Mouse (Mus musculus) macrophage (primary cell): Measurements from ENCODE around the gene Tppp. TPM values are rescaled to one million over a fixed set of nuclear protein-coding genes. Genes with fewer than 3 reads are reported as not detected.

Source experiments
- H3K27ac ChIP-seq: fragments of 350-480 bp; formaldehyde crosslinking; 2 replicates; pipeline ENCODE4 v1.9.0; 2021
- H3K36me3 ChIP-seq: fragments of 350-480 bp; formaldehyde crosslinking; 2 replicates; pipeline ENCODE4 v1.9.0; 2021; ENCODE audit errors: inconsistent target
- H3K4me3 ChIP-seq: fragments of 350-480 bp; formaldehyde crosslinking; 2 replicates; pipeline ENCODE4 v1.9.0; 2021; ENCODE audit errors: inconsistent target
- H3K79me2 ChIP-seq: fragments of 350-480 bp; formaldehyde crosslinking; 2 replicates; pipeline ENCODE4 v1.9.0; 2021; ENCODE audit errors: inconsistent target
- WGBS: methylation state at CpG from one replicate; pipeline ENCODE4 v1.1.7; 2026; ENCODE audit warnings: inconsistent platforms; ENCODE audit not compliant: missing documents; 5-methylcytosine and 5-hydroxymethylcytosine counted together
- polyA plus RNA-seq: library from polyadenylated mRNA; stranded (reverse); fragments of 250-400 nt; gene quantifications from 3 replicates; pipeline ENCODE4 v1.2.4, GENCODE M21; 2018; ENCODE audit warnings: inconsistent platforms
- total RNA-seq, 78 experiments: library from RNA; depleted of rRNA; stranded (reverse); fragments of 250-400 nt; gene quantifications; 1 replicate in 9 of 78; 2 replicates in 24 of 78; 3 replicates in 43 of 78; 4 replicates in 2 of 78; pipeline ENCODE4 v1.2.4; 2018; ENCODE audit warnings: inconsistent platforms in 56 of 78

The Tppp gene
- not detected for total RNA-seq (2018; cell fraction: chromatin; rRNA removed)
- total RNA-seq (2018; cell fraction: cytosol; rRNA removed), result under 1 TPM in 15 of 26 experiments, not detected in 11; 0.03 to 0.56 (median 0.05) TPM
- under 1 TPM in 2 of 26 experiments, not detected in 24; 0.14 to 0.20 TPM for total RNA-seq (2018; cell fraction: nucleus; rRNA removed)
- 0.03 to 0.07 TPM in 2 of 3 replicates, not detected in the other for polyA plus RNA-seq

DNA sequence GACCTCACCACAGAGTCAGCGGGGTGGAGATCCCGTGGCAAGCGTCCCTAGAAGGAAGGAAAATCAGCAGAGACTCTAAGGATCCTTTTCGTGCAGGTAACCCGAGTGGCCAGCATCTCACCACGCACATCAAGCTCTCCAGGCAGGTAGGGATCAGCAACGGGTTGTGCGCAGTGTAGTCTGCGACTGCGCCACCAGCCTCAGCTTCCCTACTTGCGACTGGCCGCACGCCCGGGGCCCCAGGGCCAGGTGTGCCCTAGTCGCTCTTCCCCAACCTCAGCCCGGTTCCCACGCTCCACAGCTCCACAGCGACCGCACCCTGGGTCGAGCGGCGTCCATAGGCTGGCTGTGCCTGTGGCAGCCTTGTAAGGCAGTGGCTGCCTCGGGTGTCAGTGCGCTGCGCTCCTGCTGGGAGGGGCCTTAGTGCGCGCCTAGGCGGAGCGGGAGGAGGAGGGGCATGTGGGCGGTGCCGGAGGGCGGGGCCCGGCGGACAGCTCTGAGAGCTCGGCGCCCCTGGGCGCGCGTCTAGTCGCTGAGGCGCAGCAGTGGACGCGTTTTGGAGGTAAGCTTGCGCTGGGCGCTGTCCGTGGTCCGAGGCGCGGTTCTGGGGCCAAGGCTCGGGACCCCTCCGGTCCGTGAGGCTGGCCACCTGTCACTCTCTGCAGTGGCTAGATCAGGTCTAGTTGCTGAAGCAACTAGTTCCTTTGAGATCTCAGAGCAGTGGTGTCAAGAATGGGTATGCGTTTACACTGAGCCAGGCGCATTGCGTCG, at the start of gene Tppp:
Gene Tppp (plus strand): TSS at position 460 of the 771 bp plus-strand sequence.
- H3K79me2 ChIP-seq, result no peaks in the 10 kb centered on the region
- no peak within 1 kb of the TSS for H3K27ac ChIP-seq
- H3K4me3 ChIP-seq, result peak within 1 kb of the TSS; percentile 32
- H3K36me3 ChIP-seq, result no peaks in the 10 kb centered on the region
- 1% methylated on average over 56 of the region's 56 CpGs for WGBS

GRCm38 (mm10) chr13:73960117-73960652, 49.0 kb upstream of the Tppp start:
- H3K27ac ChIP-seq, result no peak overlapping the region
- H3K4me3 ChIP-seq, result no peak overlapping the region
- no peaks in the 10 kb centered on the region for H3K79me2 ChIP-seq
- 94% methylated on average over 10 of the region's 10 CpGs for WGBS
- H3K36me3 ChIP-seq, result peaks cover 41% of the 10 kb centered on the region

GRCm38 (mm10) chr13:73961177-73961576, 48.0 kb upstream of the Tppp start:
- no peaks in the 10 kb centered on the region for H3K79me2 ChIP-seq
- 94% methylated on average over 4 of the region's 4 CpGs for WGBS
- no peak overlapping the region for H3K27ac ChIP-seq
- H3K36me3 ChIP-seq, result peaks cover 36% of the 10 kb centered on the region; the same call in 1 of the 2 replicates
- no peak overlapping the region for H3K4me3 ChIP-seq

DNA sequence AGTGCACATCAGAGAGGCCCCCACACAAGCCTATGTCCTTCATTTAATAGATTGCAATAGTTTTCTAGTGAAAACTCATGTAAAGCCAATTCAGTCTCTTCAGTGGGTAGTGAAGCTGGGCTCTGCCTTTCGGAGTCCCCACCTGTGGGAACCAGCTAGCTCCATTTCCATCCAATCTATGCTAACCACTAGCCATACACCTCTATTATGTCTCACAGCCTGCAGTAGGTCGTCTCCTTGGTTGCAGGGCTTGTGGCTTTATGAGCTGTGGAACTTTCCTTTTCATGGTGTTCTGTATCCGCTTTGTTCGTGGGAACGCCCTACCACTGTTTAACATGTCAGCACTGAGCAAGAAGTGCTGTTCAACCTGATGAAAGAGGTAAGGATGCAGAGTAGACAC, 45.7 kb upstream of the Tppp start, which contains the start of gene Zdhhc11:
Gene Zdhhc11 (plus strand): TSS at position 301 of the 400 bp plus-strand sequence.
- WGBS, result 94% methylated on average over 5 of the region's 5 CpGs
- Histone ChIP-seq H3K4me3 (no peak within 1 kb of the TSS), H3K27ac (no peak within 1 kb of the TSS), H3K79me2 (no peaks in the 10 kb centered on the region), H3K36me3 (peaks cover 16% of the 10 kb centered on the region; the same call in 1 of the 2 replicates)

DNA sequence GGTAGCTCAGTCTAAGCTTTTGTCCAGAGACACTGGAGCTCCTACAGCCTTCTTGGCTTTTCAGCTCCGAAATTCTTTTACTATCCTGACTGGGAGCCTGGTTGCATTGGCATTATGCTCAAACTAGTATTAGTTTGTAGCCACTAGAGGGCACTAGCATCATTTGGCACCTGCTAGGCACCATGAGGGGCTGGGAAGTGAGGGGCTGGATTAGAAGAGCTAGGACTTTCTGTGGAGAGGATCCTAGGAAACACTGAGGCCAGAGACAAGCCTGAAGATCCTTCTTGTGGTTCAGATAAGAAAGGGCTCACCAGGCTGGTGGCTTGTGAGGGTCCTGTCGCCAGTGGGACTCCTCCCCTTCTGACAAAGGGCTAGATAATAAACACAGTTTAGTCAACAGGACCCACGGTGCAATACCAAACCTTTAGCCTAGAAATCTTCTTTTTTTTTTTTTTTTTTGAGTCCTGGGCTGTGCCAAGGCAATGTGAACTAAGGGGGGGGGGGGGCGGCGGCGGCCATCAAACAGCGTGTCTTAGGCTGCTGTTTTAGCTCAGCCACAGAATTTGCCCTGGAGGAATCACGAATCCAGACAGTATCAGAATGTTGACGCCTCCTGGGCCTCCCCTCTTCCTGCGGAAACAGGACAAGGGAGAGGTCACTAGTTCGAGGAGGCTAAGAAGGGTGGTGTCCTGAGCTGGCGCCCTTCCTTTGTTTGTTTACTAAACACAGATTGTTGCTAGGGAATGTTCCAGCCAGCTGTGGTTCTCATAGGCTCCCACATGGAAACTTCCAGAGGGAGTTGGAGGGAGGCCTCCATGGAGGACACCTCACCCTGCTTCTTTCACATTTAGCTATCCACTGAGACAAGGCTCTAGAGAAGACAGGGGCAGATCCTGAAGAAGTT, 38.4 kb upstream of the Tppp start:
- Histone ChIP-seq H3K36me3 (no peaks in the 10 kb centered on the region), H3K27ac (no peak overlapping the region), H3K79me2 (no peaks in the 10 kb centered on the region), H3K4me3 (no peak overlapping the region)
- WGBS, result 35% methylated on average over 10 of the region's 12 CpGs

DNA sequence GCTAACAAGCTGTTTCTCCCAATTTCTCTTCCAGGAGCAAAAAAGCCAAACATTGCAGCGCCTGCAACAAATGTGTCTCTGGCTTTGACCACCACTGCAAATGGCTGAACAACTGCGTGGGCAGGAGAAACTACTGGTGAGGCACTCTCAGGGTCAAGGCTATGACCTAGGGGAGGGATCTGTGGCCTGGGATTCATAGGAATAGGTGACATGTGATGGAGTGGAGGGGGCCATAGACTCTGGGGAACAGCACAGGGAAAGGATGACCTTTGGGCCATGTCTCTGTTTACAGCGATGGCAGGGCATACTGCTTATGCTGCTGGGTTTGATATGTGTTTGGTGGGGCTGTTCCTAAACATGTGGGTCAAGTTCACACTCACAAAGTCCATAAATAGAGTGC, 34.7 kb upstream of the Tppp start:
- H3K36me3 ChIP-seq, result no peaks in the 10 kb centered on the region
- no peak overlapping the region for H3K4me3 ChIP-seq
- H3K27ac ChIP-seq, result no peak overlapping the region
- 86% methylated on average over 3 of the region's 3 CpGs for WGBS
- no peaks in the 10 kb centered on the region for H3K79me2 ChIP-seq

DNA sequence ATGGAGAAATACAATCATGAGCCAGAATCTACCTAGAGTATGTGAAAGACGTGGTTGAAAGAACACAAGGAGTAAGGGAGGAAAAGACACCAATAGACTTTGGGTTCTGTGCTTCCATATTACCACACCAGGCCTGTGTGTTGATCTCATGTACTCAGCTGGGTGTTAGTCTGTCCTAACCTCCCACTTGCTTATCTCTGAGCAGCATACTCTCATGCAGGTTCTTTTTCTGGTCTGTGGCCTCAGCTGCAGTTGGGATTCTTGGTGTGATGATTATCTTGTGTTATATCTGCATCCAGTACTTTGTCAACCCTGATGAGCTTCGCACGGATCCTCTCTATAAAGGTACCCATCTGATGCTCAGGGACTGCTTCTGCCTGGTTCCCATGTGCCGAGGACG, 32.3 kb upstream of the Tppp start:
- Histone ChIP-seq H3K36me3 (no peaks in the 10 kb centered on the region), H3K4me3 (no peak overlapping the region), H3K27ac (no peak overlapping the region), H3K79me2 (no peaks in the 10 kb centered on the region)
- WGBS, result 96% methylated on average over 5 of the region's 5 CpGs

DNA sequence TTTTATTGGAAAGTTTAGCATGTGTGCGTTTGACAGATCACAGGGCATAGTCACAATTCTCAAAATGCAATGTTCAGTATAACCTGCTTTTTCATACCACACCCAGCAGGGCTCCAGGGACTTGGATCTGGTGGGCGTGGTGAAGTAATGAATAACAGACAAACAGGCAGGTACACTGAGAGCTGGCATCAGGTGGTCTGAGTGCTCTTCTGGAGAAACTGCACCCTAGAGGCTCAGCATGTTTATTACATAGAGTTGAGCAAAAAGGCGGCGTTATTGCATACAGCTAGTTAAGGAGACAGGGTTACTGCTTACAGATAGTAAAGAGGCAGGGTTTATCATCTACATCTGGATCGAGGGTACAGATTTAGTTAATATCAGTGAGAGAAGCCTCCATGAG, 18.9 kb upstream of the Tppp start:
- WGBS, result 88% methylated on average over 5 of the region's 5 CpGs
- Histone ChIP-seq H3K79me2 (no peaks in the 10 kb centered on the region), H3K27ac (no peak overlapping the region), H3K4me3 (no peak overlapping the region), H3K36me3 (no peaks in the 10 kb centered on the region)

- H3K4me3 ChIP-seq, result no peak overlapping the region
- H3K36me3 ChIP-seq, result no peaks in the 10 kb centered on the region
- H3K27ac ChIP-seq, result no peak overlapping the region
- WGBS, result 96% methylated on average over 2 of the region's 2 CpGs
- H3K79me2 ChIP-seq, result no peaks in the 10 kb centered on the region
Measured at GRCm38 (mm10) chr13:73990761-73991160, 18.4 kb upstream of the Tppp start.

- Histone ChIP-seq H3K36me3 (no peaks in the 10 kb centered on the region), H3K4me3 (no peak overlapping the region), H3K79me2 (no peaks in the 10 kb centered on the region), H3K27ac (no peak overlapping the region)
- 81% methylated on average over 5 of the region's 5 CpGs for WGBS
Measured at GRCm38 (mm10) chr13:73991267-73991666, 17.9 kb upstream of the Tppp start.

DNA sequence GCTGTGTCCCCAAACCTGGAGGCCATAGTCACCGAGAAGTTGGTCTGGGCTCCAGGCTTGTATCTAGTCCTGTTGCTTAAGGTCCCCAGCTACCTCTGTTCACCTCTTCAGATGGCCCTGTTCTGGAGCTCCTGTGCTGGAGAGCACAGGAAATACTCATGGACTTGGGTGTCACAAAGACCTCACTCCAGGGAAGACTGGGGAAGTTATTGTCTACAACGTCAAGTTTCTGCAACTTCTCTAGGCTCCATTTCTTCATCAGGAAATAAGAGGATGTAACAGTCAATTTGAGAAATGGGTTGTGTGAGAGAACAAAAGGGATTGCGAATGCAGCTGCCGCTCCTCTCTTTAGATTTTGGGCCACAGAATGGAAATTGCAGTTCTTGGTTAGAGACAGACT, 12.8 kb upstream of the Tppp start:
- no peak overlapping the region for H3K4me3 ChIP-seq
- no peak overlapping the region for H3K27ac ChIP-seq
- no peaks in the 10 kb centered on the region for H3K36me3 ChIP-seq
- WGBS, result 61% methylated on average over 4 of the region's 4 CpGs
- no peaks in the 10 kb centered on the region for H3K79me2 ChIP-seq

GRCm38 (mm10) chr13:74000519-74000918, 8.7 kb upstream of the Tppp start:
- no peak overlapping the region for H3K4me3 ChIP-seq
- H3K36me3 ChIP-seq, result no peaks in the 10 kb centered on the region

DNA sequence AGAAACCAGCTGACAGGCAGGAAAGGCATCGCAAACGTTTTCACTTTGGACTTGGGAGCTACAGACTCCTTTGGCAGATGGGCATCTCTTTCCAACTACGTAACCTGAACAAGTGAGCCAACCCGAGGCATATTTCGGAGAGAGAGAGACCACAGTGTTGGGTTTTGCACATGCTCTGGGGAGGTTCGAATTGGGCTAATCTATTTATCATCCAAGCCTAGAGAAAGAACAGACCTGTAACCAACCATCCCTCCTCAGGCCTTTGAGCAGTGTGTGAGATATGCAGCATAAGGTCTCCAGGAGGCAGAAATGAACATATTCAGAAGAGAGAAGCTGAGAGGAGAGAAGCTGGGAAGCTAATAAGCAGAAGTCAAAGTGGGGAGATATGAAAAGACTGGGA, 8.2 kb upstream of the Tppp start:
- 89% methylated on average over 6 of the region's 6 CpGs for WGBS
- no peak overlapping the region for H3K27ac ChIP-seq
- no peaks in the 10 kb centered on the region for H3K36me3 ChIP-seq
- no peaks in the 10 kb centered on the region for H3K79me2 ChIP-seq
- H3K4me3 ChIP-seq, result no peak overlapping the region

More at GRCm38 (mm10) chr13:74000519-74000918, 8.7 kb upstream of the Tppp start:
- Histone ChIP-seq H3K27ac (no peak overlapping the region), H3K79me2 (no peaks in the 10 kb centered on the region)

- WGBS, result 66% methylated on average over 4 of the region's 4 CpGs
- Histone ChIP-seq H3K27ac (no peak overlapping the region), H3K4me3 (no peak overlapping the region), H3K79me2 (no peaks in the 10 kb centered on the region), H3K36me3 (no peaks in the 10 kb centered on the region)
Measured at GRCm38 (mm10) chr13:74001492-74001891, 7.7 kb upstream of the Tppp start.
